Mouse (Mus musculus) stomach, embryonic 14.5 days (tissue): ENCODE measurements at regions not wholly inside any gene's neighbourhood (a gene's known extent, or its start where the extent isn't known, plus 50 kb on each side); places are given as distances from the start of the nearest gene placed in this dataset.
"Not testable (repeated sequence)": the region's sequence is repeated elsewhere in the genome, so short reads cannot be mapped to it uniquely, and the experiment has no call there.

ENCODE experiments used
- ATAC-seq: fragments of 200-750 bp; cut with Nextera tagmentation; 2 replicates; pipeline ENCODE4 v1.8.0; 2017; ENCODE audit warnings: low read depth, moderate TSS enrichment; ENCODE audit not compliant: insufficient number of reproducible peaks, insufficient read depth, low FRiP score
- H3K27ac ChIP-seq: fragments of 300-500 bp; sonication (generic); 2 replicates; pipeline ENCODE4 v1.5.1; 2014; ENCODE audit warnings: mild to moderate bottlenecking, low read length, moderate library complexity, mixed read lengths
- H3K27me3 ChIP-seq: fragments of 300-500 bp; sonication (generic); 2 replicates; pipeline ENCODE4 v1.6.1; 2014; ENCODE audit warnings: low read length, control low read depth, mixed read lengths; ENCODE audit not compliant: control insufficient read depth, insufficient read depth
- H3K36me3 ChIP-seq: fragments of 300-500 bp; sonication (generic); 2 replicates; pipeline ENCODE4 v1.6.1; 2014; ENCODE audit warnings: mild to moderate bottlenecking, control low read depth, low read length, moderate library complexity, mixed read lengths; ENCODE audit not compliant: control insufficient read depth, insufficient read depth
- H3K4me1 ChIP-seq: fragments of 300-500 bp; sonication (generic); 2 replicates; pipeline ENCODE4 v1.6.1; 2014; ENCODE audit warnings: low read length, control low read depth, mixed read lengths; ENCODE audit not compliant: control insufficient read depth, insufficient read depth
- H3K4me2 ChIP-seq: fragments of 300-500 bp; sonication (generic); replicated peaks from 2 replicates; pipeline ENCODE4 v1.6.1; 2014; ENCODE audit warnings: low read depth, low read length, control low read depth
- H3K4me3 ChIP-seq: fragments of 300-500 bp; sonication (generic); 2 replicates; pipeline ENCODE4 v1.5.1; 2014; ENCODE audit warnings: low read depth, low read length, control low read depth
- H3K9ac ChIP-seq: fragments of 300-500 bp; sonication (generic); replicated peaks from 2 replicates; pipeline ENCODE4 v1.6.1; 2014; ENCODE audit warnings: low read depth, mild to moderate bottlenecking, control low read depth, low read length, moderate library complexity, mixed read lengths
- H3K9me3 ChIP-seq: fragments of 300-500 bp; sonication (generic); 2 replicates; pipeline ENCODE4 v1.6.1; 2016; ENCODE audit warnings: low read depth, low read length, control low read depth; ENCODE audit not compliant: control insufficient read depth
- WGBS: fragments of 180-500 bp; shearing (Covaris S2); extraction: QIAGEN DNeasy Blood & Tissue Kit; methylation state at CpG from one replicate; pipeline ENCODE4 v1.1.7; 2014; 5-methylcytosine and 5-hydroxymethylcytosine counted together

DNA sequence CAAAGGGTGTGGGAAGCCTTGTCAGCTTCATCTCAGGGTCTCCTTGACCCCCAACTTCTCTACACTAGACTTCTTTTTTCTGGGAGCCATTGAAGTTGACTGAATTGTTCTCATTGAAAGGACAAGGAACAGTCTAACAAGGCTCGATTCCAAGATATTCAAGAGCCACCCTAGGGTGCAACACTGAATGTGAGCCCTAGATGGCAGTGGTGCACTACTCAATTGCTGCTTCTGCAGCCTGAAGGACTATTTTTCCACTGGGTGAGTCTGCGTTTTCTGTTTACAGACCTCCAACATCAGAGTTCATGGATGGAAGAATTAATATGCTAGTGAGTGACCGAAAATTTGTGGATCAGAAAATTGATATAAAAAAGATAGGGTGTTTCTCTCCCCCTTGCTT lies 161.5 kb downstream of the Hpcal1 start:
- not testable (repeated sequence) for ATAC-seq, H3K27me3 ChIP-seq, H3K4me2 ChIP-seq, H3K4me3 ChIP-seq, H3K36me3 ChIP-seq, H3K9ac ChIP-seq, H3K27ac ChIP-seq, H3K9me3 ChIP-seq, H3K4me1 ChIP-seq
- WGBS: 52% methylated on average over 3 of the region's 3 CpGs

- not testable (repeated sequence) for H3K9me3 ChIP-seq
- 35% methylated on average over 6 of the region's 6 CpGs for WGBS
Observed at GRCm38 (mm10) chr12:17872491-17872890, 181.8 kb downstream of the Hpcal1 start.

DNA sequence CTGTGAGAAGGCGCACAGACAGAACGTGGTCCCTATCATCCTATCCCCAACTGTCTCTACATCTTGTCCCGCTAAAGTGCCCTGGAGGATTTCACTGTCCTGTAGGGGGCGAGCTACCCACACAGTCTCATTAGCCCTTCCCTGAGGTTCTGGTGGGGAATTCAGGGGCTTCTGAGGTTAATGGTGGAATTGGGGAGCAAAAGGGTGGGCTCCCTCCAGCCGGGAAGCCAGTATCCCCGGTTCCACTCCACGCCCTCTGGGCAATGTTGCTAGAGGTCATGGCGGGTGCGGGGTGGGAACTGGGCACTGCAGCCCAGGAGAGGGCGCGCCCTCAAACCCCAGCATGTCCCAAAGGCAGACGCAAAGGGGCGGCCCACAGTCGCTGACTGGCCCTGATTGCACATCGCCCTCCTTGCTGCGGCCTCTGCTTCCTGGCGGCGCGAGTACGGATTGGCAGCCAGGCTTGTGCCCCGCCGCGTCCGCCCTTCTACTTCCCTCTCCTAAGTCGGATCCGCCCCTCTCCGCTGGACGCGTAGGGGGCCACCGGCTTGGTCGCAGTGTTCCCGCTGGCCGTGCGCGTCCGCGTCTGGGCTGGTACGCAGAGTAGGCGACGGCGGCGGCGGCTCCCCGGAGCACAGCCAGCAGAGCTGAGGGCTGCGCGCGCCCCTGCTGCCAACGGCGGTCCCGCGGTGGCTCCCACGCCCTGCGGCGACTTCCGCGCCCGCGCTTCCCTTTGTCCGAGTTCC lies 190.9 kb downstream of the Hpcal1 start:
- WGBS: under 1% methylated on average over 56 of the region's 59 CpGs

More at GRCm38 (mm10) chr12:17872491-17872890, 181.8 kb downstream of the Hpcal1 start:
- not testable (repeated sequence) for H3K4me3 ChIP-seq, H3K27ac ChIP-seq, H3K4me2 ChIP-seq, H3K9ac ChIP-seq, ATAC-seq, H3K36me3 ChIP-seq, H3K4me1 ChIP-seq, H3K27me3 ChIP-seq

DNA sequence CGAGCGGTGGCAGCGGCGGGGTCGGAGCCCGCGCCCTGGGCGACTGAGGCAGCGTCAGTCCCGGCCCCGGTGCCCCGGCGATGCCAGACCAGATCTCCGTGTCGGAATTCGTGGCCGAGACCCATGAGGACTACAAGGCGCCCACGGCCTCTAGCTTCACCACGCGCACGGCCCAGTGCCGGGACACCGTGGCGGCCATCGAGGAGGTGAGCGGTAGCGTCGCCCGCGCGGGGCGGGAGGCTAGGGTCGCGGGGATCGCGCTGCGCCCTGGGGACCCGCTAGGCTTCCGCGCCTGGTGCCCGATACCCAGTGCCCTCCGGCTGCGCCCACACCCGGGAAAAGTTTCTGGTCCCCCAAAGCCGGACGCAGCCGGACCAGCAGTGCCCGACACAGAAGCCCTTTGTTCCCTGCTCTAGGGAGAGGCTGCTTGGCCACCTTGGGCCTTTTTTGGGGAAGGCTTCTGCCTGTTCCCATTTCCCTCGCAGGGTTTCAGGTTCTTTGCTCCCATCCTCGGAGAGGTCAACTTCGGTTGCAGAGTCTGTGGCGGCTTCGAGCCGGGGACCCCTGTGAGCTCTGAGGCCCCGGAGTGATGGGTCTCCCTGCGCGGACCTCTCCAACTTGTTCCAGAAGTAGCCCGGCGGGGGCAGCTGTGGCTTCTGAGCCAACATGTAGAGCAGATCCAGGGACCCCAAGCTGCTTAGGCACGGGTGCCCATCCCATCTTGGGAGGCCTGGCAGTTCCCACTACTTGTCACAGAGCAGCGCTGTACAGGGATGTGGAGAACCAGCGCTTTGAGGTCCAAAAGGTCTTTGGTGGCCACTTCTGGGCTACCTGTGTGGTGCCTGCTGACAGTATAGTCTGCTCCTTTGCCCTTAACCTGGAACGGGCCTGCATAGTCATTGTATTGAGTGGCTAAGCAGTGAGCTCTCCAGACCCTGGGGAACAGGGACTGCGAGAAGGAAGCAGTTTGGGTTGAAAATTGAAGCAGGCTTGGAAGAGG lies 191.8 kb downstream of the Hpcal1 start:
- not testable (repeated sequence) for H3K27me3 ChIP-seq, H3K4me1 ChIP-seq, H3K36me3 ChIP-seq, H3K9me3 ChIP-seq
- Histone ChIP-seq H3K4me2 (peak overlapping the region; percentile 40), H3K4me3 (peak overlapping the region; percentile 79), H3K9ac (peak overlapping the region; percentile 84), H3K27ac (peak overlapping the region; percentile 84)
- 2% methylated on average over 61 of the region's 65 CpGs for WGBS
- ATAC-seq: 0 out of 2 replicates have a peak, but pooled peaks have one; percentile 3

More for the DNA sequence above, 190.9 kb downstream of the Hpcal1 start:
- H3K9ac ChIP-seq: peak overlapping the region; percentile 84
- H3K4me1 ChIP-seq: no peaks in the 10 kb centered on the region
- H3K4me3 ChIP-seq: peak overlapping the region; percentile 79
- H3K36me3 ChIP-seq: no peaks in the 10 kb centered on the region
- peak overlapping the region; percentile 84 for H3K27ac ChIP-seq
- no peaks in the 10 kb centered on the region for H3K9me3 ChIP-seq
- ATAC-seq: peak; percentile 100
- no peaks in the 10 kb centered on the region for H3K27me3 ChIP-seq
- peak overlapping the region; percentile 40 for H3K4me2 ChIP-seq

DNA sequence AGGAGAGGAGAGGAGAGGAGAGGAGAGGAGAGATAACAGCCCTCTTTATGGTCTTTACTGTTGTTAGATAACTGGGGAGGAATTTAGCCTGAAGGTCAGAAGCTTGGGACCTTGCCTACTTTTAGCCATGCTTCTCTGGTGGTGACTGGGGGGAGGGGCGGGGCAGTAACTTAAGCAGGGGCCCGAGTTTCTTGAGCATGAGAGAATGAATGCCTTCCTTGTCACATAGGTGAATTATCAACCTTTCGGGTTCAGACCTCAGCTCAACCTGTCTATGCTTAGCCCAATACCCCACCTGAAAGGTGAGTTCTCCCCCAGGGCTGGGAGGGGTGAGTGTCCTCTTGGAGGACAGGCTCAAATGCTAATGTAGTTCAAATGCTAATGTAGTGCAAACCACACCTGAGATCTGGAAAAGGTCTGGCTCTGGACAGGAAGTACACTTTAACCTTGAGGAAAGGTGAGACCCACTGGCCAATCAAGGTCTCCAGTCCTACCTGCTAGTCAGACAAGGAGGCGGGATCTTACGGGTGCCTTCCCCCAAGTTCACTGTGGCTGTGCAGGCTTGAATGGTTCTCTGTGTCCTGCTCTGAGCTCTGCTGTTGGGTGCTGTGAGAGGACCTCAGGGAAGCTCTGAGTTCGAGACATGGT lies 201.1 kb downstream of the Hpcal1 start:
- not testable (repeated sequence) for H3K36me3 ChIP-seq, H3K9ac ChIP-seq, ATAC-seq, H3K4me3 ChIP-seq, H3K4me2 ChIP-seq, H3K27ac ChIP-seq, H3K4me1 ChIP-seq, H3K27me3 ChIP-seq
- WGBS: 91% methylated on average over 6 of the region's 6 CpGs
- H3K9me3 ChIP-seq: peaks cover 25% of the 10 kb centered on the region; the same call in 1 of the 2 replicates

DNA sequence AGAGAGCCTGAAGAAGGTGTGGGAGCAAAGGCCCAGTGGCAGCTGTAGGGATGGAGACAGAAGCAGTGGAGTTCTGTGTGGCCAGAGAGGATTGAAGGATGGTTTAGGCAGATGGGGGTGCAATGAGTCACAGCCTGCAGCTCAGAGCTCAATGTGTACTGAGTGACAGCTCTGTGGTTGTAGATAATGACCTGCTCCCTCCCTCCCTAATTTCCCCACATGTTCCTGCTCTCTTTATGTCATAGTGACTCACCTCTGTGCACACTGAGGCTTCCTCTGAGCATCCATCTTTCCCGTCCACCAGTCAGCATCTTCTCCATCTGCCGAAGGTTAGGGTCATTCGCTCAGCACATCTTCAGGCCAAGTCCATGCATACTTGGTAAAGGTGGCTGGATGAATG lies 222.4 kb downstream of the Hpcal1 start:
- H3K4me3 ChIP-seq, H3K4me2 ChIP-seq, H3K9ac ChIP-seq, H3K9me3 ChIP-seq, ATAC-seq, H3K4me1 ChIP-seq, H3K36me3 ChIP-seq, H3K27me3 ChIP-seq, H3K27ac ChIP-seq: not testable (repeated sequence)
- 99% methylated on average over 3 of the region's 3 CpGs for WGBS
